Mouse (Mus musculus): ENCODE data around the gene Kif2a. TPM values are rescaled to one million over a fixed set of nuclear protein-coding genes. Genes with fewer than 3 reads are reported as not detected.
"Not testable (repeated sequence)": the region's sequence is repeated elsewhere in the genome, so short reads cannot be mapped to it uniquely, and the experiment has no call there.

Gene Kif2a
- polyA plus RNA-seq, 1 experiment from 2014 or later = 33.2 TPM

DNA sequence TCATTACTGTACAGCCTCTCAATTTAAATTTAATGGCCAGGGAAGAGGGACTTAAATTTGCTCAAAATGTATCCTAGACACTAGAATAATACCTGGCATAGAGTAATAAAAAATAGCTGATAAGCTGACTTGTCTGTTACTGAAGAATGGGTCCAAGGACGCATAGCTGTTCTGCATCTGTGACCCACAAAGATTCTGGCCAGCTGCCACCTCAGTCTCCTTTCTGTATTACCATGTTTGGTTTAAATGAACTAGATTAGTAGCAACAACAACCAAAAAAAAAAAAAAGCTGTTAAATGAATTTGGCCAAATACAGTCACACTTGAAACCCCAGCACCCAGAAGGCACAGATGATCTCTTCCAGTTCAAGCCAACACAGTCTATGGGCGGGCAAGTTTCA is 92.7 kb downstream of the Kif2a start:
- Histone ChIP-seq H3K9me3 (ENCODE audit: control insufficient read depth, low read length) (0 out of 2 replicates have a peak, but pooled peaks cover 5% of the 10 kb centered on the region), H3K9ac (ENCODE audit: low read length) (no peak overlapping the region), H3K4me3 (ENCODE audit: low read depth, low read length) (no peak overlapping the region), H3K4me2 (ENCODE audit: low read depth) (no peak overlapping the region), H3K27ac (ENCODE audit: low read depth, low read length) (no peak overlapping the region), H3K27me3 (ENCODE audit: control insufficient read depth, insufficient read depth, low read length) (no peaks in the 10 kb centered on the region), H3K4me1 (ENCODE audit: control insufficient read depth, insufficient read depth, low read length) (no peaks in the 10 kb centered on the region), H3K36me3 (ENCODE audit: control insufficient read depth, insufficient read depth, low read length) (peaks cover 4% of the 10 kb centered on the region)
- ATAC-seq (ENCODE audit: insufficient read depth, low FRiP score, low TSS enrichment) = no peak
- WGBS = 96% methylated on average over 2 of the region's 2 CpGs
- DNase-seq (ENCODE audit: low spot score) = no peak

DNA sequence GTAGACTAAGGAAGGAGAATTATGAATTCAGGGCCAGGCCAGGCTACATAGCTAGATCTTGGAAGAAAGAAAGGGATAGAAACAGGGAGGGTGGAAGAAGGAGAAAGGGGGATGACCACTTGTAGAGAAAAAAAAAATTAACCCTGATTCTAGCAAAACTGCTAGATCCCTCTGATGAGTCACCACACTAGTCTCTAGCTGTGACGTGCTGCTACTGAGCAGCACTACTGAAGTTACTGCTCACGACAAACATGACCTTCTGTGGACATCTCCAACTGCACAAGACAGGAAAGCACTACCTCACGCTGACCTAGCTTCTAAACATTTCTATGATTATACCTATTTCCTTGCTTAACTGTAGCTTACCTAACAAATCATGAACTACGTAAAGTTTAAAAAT is 93.6 kb downstream of the Kif2a start:
- 95% methylated on average over 4 of the region's 4 CpGs for WGBS
- no peak for ATAC-seq (ENCODE audit: insufficient read depth, low FRiP score, low TSS enrichment)

DNA sequence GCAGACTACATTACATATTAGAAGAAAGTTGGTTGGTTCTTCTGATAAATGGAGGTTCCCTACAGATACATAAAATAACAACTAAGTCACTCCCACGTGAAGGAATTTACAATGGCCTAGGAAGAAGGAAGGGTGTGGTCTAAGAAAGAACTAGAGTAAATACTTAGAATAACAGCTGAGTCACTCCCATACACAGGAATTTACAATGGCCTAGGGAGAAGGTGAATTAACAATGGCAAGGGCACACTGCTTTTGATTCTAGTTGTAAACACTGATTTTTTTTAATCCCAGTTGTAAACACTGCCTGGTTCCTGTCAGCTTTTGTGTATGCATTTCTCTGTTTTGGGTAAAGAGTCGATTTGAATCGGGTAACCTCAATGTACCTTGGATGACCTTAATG is 96.0 kb downstream of the Kif2a start:
- H3K9ac ChIP-seq (ENCODE audit: low read length); H3K4me1 ChIP-seq (ENCODE audit: control insufficient read depth, insufficient read depth, low read length); ATAC-seq (ENCODE audit: insufficient read depth, low FRiP score, low TSS enrichment); H3K27ac ChIP-seq (ENCODE audit: low read depth, low read length); H3K4me3 ChIP-seq (ENCODE audit: low read depth, low read length); DNase-seq (ENCODE audit: low spot score); H3K36me3 ChIP-seq (ENCODE audit: control insufficient read depth, insufficient read depth, low read length); H3K27me3 ChIP-seq (ENCODE audit: control insufficient read depth, insufficient read depth, low read length); H3K9me3 ChIP-seq (ENCODE audit: control insufficient read depth, low read length); H3K4me2 ChIP-seq (ENCODE audit: low read depth): not testable (repeated sequence)
- 96% methylated on average over 3 of the region's 3 CpGs for WGBS

More for the DNA sequence above, 93.6 kb downstream of the Kif2a start:
- H3K4me3 ChIP-seq (ENCODE audit: low read depth, low read length) = no peak overlapping the region
- H3K27me3 ChIP-seq (ENCODE audit: control insufficient read depth, insufficient read depth, low read length) = no peaks in the 10 kb centered on the region
- H3K9ac ChIP-seq (ENCODE audit: low read length) = no peak overlapping the region
- peaks cover 4% of the 10 kb centered on the region for H3K36me3 ChIP-seq (ENCODE audit: control insufficient read depth, insufficient read depth, low read length)
- no peak overlapping the region for H3K27ac ChIP-seq (ENCODE audit: low read depth, low read length)
- no peak overlapping the region for H3K4me2 ChIP-seq (ENCODE audit: low read depth)
- 0 out of 2 replicates have a peak, but pooled peaks cover 5% of the 10 kb centered on the region for H3K9me3 ChIP-seq (ENCODE audit: control insufficient read depth, low read length)
- no peaks in the 10 kb centered on the region for H3K4me1 ChIP-seq (ENCODE audit: control insufficient read depth, insufficient read depth, low read length)
- DNase-seq (ENCODE audit: low spot score) = no peak

DNA sequence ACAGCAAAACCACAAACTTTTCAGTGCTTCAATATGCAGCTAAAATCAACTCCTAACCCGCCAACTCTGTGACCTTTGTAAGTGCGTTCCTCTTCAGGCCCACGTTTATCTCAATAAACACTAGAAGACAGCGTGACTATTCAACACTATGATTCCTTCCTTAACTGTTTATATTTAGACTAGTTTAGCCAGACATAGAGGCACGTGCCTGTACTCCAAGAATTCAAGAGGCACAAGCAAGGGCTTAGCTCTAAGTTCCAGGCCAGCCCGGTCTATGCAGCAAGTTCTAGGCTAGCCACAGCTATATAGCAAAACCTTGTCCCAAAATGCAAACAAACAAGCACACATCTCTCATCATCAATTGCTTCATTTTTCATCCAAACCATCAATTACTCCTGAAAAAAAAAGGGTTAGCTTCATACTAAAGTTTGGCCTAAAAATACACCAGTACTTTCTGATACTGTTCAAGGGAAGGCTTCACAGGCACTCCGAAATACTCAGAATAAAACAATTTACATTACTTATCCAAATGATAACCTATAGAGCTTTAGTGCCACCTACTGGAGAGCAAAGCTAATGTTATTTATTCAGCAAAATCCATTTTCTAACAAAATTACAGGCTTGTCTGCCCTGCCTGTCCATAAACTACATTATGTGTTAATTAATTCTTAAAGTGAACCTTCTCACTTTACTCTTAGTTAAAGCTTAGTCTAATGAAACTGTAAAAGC is 103.4 kb downstream of the Kif2a start:
- no peak overlapping the region for H3K4me2 ChIP-seq (ENCODE audit: low read depth)
- WGBS = 90% methylated on average over 7 of the region's 7 CpGs
- ATAC-seq (ENCODE audit: insufficient read depth, low FRiP score, low TSS enrichment) = no peak
- H3K27me3 ChIP-seq (ENCODE audit: control insufficient read depth, insufficient read depth, low read length) = no peaks in the 10 kb centered on the region
- DNase-seq (ENCODE audit: low spot score) = peak; percentile 39
- no peak overlapping the region for H3K27ac ChIP-seq (ENCODE audit: low read depth, low read length)
- H3K4me1 ChIP-seq (ENCODE audit: control insufficient read depth, insufficient read depth, low read length) = no peaks in the 10 kb centered on the region
- no peak overlapping the region for H3K9ac ChIP-seq (ENCODE audit: low read length)
- H3K36me3 ChIP-seq (ENCODE audit: control insufficient read depth, insufficient read depth, low read length) = no peaks in the 10 kb centered on the region; the same call in 1 of the 2 replicates
- no peak overlapping the region for H3K4me3 ChIP-seq (ENCODE audit: low read depth, low read length)
- no peaks in the 10 kb centered on the region for H3K9me3 ChIP-seq (ENCODE audit: control insufficient read depth, low read length)

DNA sequence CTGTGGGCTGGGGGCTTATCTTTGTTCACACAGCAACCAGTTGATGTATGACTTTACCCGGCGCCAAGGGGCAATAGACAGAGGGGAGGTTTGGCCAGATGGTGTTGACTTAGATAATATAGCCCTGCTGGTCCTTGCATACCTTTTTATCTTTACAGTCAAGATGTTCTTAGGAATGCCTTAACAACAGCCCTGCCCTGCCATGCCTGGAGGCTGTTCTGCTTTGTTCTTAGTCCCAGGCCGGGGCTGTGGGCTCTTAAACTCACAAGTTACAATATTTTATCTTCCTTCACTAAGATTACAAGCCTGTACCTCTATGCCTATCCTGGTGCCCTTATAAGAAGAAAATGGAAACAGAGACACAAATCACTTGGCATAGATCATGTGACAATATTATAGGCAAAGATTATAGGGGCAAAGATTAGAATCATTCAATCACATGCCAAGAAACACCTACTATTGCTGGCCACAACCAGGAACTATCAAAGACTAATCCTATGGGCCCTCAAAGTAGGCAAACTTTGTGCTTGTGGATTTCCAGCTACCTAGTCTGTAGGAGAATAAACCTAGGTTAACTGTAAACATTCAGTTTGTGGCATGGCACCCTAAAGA is 108.7 kb downstream of the Kif2a start:
- no peak overlapping the region for H3K4me2 ChIP-seq (ENCODE audit: low read depth)
- ATAC-seq (ENCODE audit: insufficient read depth, low FRiP score, low TSS enrichment) (no peak), DNase-seq (ENCODE audit: low spot score) (no peak)
- H3K27me3 ChIP-seq (ENCODE audit: control insufficient read depth, insufficient read depth, low read length) = no peaks in the 10 kb centered on the region
- H3K9me3 ChIP-seq (ENCODE audit: control insufficient read depth, low read length) = no peaks in the 10 kb centered on the region
- no peak overlapping the region for H3K4me3 ChIP-seq (ENCODE audit: low read depth, low read length)
- no peak overlapping the region for H3K9ac ChIP-seq (ENCODE audit: low read length)
- 49% methylated on average over 3 of the region's 3 CpGs for WGBS
- no peaks in the 10 kb centered on the region for H3K36me3 ChIP-seq (ENCODE audit: control insufficient read depth, insufficient read depth, low read length)
- no peak overlapping the region for H3K27ac ChIP-seq (ENCODE audit: low read depth, low read length)
- no peaks in the 10 kb centered on the region for H3K4me1 ChIP-seq (ENCODE audit: control insufficient read depth, insufficient read depth, low read length)

DNA sequence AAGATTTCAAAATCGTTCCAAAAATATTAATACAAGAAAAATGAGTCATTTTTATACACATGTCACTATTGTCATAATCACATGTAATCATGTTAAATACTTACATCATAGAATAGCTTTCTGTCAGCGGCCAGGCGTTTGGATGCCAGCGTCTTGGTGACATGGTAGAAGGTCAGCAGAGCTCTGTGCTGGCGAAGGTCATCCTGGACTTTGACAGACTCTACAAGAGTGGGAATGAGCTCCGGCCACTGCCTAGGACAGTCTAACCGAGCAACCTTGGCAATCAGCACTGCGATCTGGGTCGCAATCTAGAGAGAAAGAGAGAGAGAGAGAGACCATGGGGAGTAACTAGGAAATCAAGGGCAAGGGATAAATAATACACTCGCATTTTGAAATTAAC is 111.8 kb downstream of the Kif2a start:
- Histone ChIP-seq H3K27ac (ENCODE audit: low read depth, low read length) (no peak overlapping the region), H3K9me3 (ENCODE audit: control insufficient read depth, low read length) (no peaks in the 10 kb centered on the region), H3K9ac (ENCODE audit: low read length) (no peak overlapping the region), H3K27me3 (ENCODE audit: control insufficient read depth, insufficient read depth, low read length) (no peaks in the 10 kb centered on the region), H3K36me3 (ENCODE audit: control insufficient read depth, insufficient read depth, low read length) (0 out of 2 replicates have a peak, but pooled peaks cover 3% of the 10 kb centered on the region), H3K4me2 (ENCODE audit: low read depth) (no peak overlapping the region), H3K4me1 (ENCODE audit: control insufficient read depth, insufficient read depth, low read length) (no peaks in the 10 kb centered on the region), H3K4me3 (ENCODE audit: low read depth, low read length) (no peak overlapping the region)
- DNase-seq (ENCODE audit: low spot score) = no peak
- WGBS = 96% methylated on average over 10 of the region's 10 CpGs
- ATAC-seq (ENCODE audit: insufficient read depth, low FRiP score, low TSS enrichment) = no peak

Other genes starting within 250 kb of the Kif2a start
- gene Ipo11, start 85.2 kb downstream of the Kif2a start, polyA plus RNA-seq (2014; fragmentation: Nextera tagmentation; extraction: Ambion mirVana) = 72.3 and 74.4 TPM in 2 replicates
- gene Dimt1, start 75.0 kb downstream of the Kif2a start, polyA plus RNA-seq (2014; fragmentation: Nextera tagmentation; extraction: Ambion mirVana) = 40.2 and 41.3 TPM in 2 replicates